Mouse (Mus musculus): Measurements from ENCODE around the gene Cyp2d12.
"Not testable (repeated sequence)": the region's sequence is repeated elsewhere in the genome, so short reads cannot be mapped to it uniquely, and the experiment has no call there.

GRCm38 (mm10) chr15:82553211-82553610 lies 1.7 kb upstream of the Cyp2d12 start:
- TF ChIP-seq CTCF (IDR thresholded peaks at IDR 0.05; ENCODE audit: borderline replicate concordance, insufficient read depth, low read length); POLR2A (IDR thresholded peaks at IDR 0.05; ENCODE audit: low read depth, low read length): not testable (repeated sequence)
